Mouse (Mus musculus) liver, adult 2 months (tissue): ENCODE measurements around the gene Nxn.

Experiments used
- CTCF ChIP-seq: fragments of 200-500 bp; IDR thresholded peaks from 2 replicates; pipeline ENCODE4 v1.5.1; 2011; ENCODE audit warnings: low read depth, low read length, control low read depth
- POLR2A ChIP-seq: fragments of 200-500 bp; IDR thresholded peaks from 2 replicates; pipeline ENCODE4 v1.6.1; 2011; ENCODE audit warnings: low read length, control low read depth; ENCODE audit not compliant: insufficient read depth; ENCODE audit errors: extremely low read depth

DNA sequence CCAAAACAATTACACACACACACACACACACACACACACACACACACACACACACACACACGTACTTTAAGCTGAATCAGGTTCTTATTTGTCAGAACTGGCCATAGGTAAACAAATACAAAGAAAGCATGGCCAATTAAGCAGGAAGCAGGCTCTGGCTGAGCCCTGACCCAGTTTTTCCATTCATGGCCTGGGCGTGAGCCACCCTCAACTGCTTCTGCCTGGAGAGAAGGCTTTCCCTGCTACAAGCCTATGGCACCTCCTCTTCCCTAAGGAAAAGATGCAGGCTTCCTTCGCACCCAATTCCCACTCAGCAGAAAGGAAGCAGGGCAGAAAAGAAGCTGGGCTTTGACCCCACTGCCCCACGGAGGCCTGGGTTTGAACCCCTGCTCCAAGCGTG is 76.0 kb downstream of the Nxn start:
- TF ChIP-seq CTCF (no peak), POLR2A (no peak)
